In the genomic region with DNA sequence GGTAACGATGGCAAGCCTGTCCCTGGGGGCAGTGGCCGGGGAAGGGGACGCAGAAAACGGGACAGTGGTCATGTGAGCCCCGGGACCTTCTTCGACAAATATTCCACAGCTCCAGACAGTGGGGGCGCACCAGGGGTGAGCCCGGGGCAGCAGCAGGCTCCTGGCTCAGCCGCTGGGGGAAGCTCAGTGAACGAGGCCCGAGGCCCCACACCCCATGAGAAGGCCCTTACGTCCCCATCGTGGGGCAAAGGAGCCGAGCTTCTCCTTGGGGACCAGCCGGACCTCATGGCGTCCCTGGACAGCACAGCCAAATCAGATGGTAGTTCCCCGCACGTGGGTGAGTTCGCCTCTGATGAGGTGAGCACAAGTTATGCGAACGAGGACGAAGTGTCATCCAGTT, we compare ENCODE assay signal across 10 mouse cellular contexts. TPM values are rescaled to one million over a fixed set of nuclear protein-coding genes. Genes with fewer than 3 reads are reported as not detected.
A peak's percentile ranks its signal among the peaks of the same experiment; 100 is the strongest.
DNase-seq lines count a peak whose midpoint lies in the region; ATAC-seq and TF ChIP-seq lines count a peak whose summit lies in the region.
"Had no signal": no experiment of that assay in that cellular context is flagged by ENCODE, and none has a peak within 500 bp of the region (broad histone marks: within the 10 kb centered on the region; RNA-seq: fewer than 3 reads in every experiment).

No protein-coding gene starts in this region.

- peak overlapping the region; percentile 81 for H3K4me3 ChIP-seq in heart, embryonic 10.5 days
- H3K4me3 ChIP-seq in limb, embryonic 15.5 days: peak overlapping the region; percentile 86
- peak overlapping the region; percentile 80 for H3K4me3 ChIP-seq in stomach, postnatal 0 days (ENCODE audit: low read depth, low read length)
- H3K4me3 ChIP-seq: megakaryocyte, embryonic 14.5 days had no signal

- TF ChIP-seq EP300 in stomach, postnatal 0 days (optimal IDR thresholded peaks at IDR 0.05): no peak

- peaks cover 56% of the 10 kb centered on the region for H3K4me1 ChIP-seq in heart, embryonic 10.5 days
- peaks cover 79% of the 10 kb centered on the region for H3K4me1 ChIP-seq in limb, embryonic 15.5 days
- H3K4me1 ChIP-seq in stomach, postnatal 0 days (replicated peaks; ENCODE audit: control insufficient read depth, insufficient read depth): peaks cover 11% of the 10 kb centered on the region

- H3K9me3 ChIP-seq in heart, embryonic 10.5 days: no peaks in the 10 kb centered on the region
- H3K9me3 ChIP-seq in limb, embryonic 15.5 days: no peaks in the 10 kb centered on the region
- H3K9me3 ChIP-seq in stomach, postnatal 0 days (ENCODE audit: control insufficient read depth, low read length): no peaks in the 10 kb centered on the region

- ATAC-seq in limb, embryonic 15.5 days (ENCODE audit: insufficient number of reproducible peaks, low FRiP score, low TSS enrichment, low read depth): no peak
- no peak for ATAC-seq in stomach, postnatal 0 days (ENCODE audit: low FRiP score, low TSS enrichment)
- ATAC-seq: activated CD4-positive, CD25-positive, alpha-beta regulatory T cell, adult 4 months had no signal

- no peak for DNase-seq in heart, embryonic 10.5 days (ENCODE audit: low spot score)
- no peak for DNase-seq in heart, postnatal 4 days
- DNase-seq in right cerebral cortex, postnatal 25 days: peak; percentile 50
- no peak for DNase-seq in right cerebral cortex, adult 2 months (ENCODE audit: low spot score in 2 of 2)
- no peak for DNase-seq in stomach, postnatal 0 days (ENCODE audit: low spot score)
- DNase-seq in adrenal gland, postnatal 4 days (ENCODE audit: low spot score in 2 of 2): no peak
- DNase-seq in adrenal gland, postnatal 14 days: no peak

- peak overlapping the region; percentile 91 for H3K4me2 ChIP-seq in limb, embryonic 15.5 days
- H3K4me2 ChIP-seq in stomach, postnatal 0 days (replicated peaks; ENCODE audit: low read depth): peak overlapping the region; percentile 94

- 52% methylated on average over 22 of the region's 22 CpGs for WGBS in heart, embryonic 10.5 days
- 55% methylated on average over 22 of the region's 22 CpGs for WGBS in limb, embryonic 15.5 days
- WGBS in stomach, postnatal 0 days: 71% methylated on average over 22 of the region's 22 CpGs

- peak overlapping the region; percentile 65 for H3K27ac ChIP-seq in heart, embryonic 10.5 days
- H3K27ac ChIP-seq in limb, embryonic 15.5 days: no peak overlapping the region
- no peak overlapping the region for H3K27ac ChIP-seq in stomach, postnatal 0 days (replicated peaks)

- TF ChIP-seq CTCF in stomach, postnatal 0 days (IDR thresholded peaks at IDR 0.05; ENCODE audit: low read depth): no peak

- peaks cover 37% of the 10 kb centered on the region for H3K36me3 ChIP-seq in heart, embryonic 10.5 days
- H3K36me3 ChIP-seq in limb, embryonic 15.5 days: peaks cover 10% of the 10 kb centered on the region; the same call in 1 of the 2 replicates
- H3K36me3 ChIP-seq in stomach, postnatal 0 days (ENCODE audit: control insufficient read depth, insufficient read depth, low read length): no peaks in the 10 kb centered on the region

- H3K27me3 ChIP-seq in heart, embryonic 10.5 days (ENCODE audit: insufficient read depth, poor library complexity, severe bottlenecking): peaks cover 56% of the 10 kb centered on the region
- peaks cover 32% of the 10 kb centered on the region for H3K27me3 ChIP-seq in limb, embryonic 15.5 days
- H3K27me3 ChIP-seq in stomach, postnatal 0 days (ENCODE audit: control insufficient read depth, insufficient read depth, low read length): peaks cover 7% of the 10 kb centered on the region; the same call in 1 of the 2 replicates

- H3K9ac ChIP-seq in limb, embryonic 15.5 days: no peak overlapping the region
- peak overlapping the region; percentile 56; the same call in 1 of the 2 replicates for H3K9ac ChIP-seq in stomach, postnatal 0 days (ENCODE audit: low read length)

RNA-seq across cellular contexts. Expression of a gene that starts 3.7 kb away (rescaled TPM):
- 6.4 and 7.7 TPM in 2 replicates for polyA plus RNA-seq in heart, embryonic 10.5 days (2016; fragmentation: Nextera tagmentation; extraction: Ambion mirVana)
- 10 to 100 TPM; 16.5 to 17.7 TPM for total RNA-seq in heart, postnatal 4 days (2021)
- polyA plus RNA-seq in limb, embryonic 15.5 days (2015; fragmentation: Nextera tagmentation; extraction: Ambion mirVana): 14.7 and 16.9 TPM in 2 replicates
- polyA plus RNA-seq in stomach, postnatal 0 days (2015; fragmentation: Nextera tagmentation; extraction: Ambion mirVana): 4.9 and 5.6 TPM in 2 replicates
- total RNA-seq in adrenal gland, postnatal 4 days (2021): 10 to 100 TPM in 1 of 2 experiments, 1 to 10 TPM in 1; 9.9 to 10.7 TPM
- total RNA-seq in adrenal gland, postnatal 14 days (2021): 4.6 and 5.1 TPM in 2 replicates
- polyA plus RNA-seq: activated CD4-positive, CD25-positive, alpha-beta regulatory T cell, adult 4 months had no signal
